Mouse (Mus musculus) stomach, postnatal 0 days (tissue): Measurements from ENCODE around the gene Anxa6.

Source experiments
- CTCF ChIP-seq: IDR thresholded peaks from 2 replicates; pipeline ENCODE4 v1.5.1; 2016; ENCODE audit warnings: antibody characterized with exemption, low read depth, mild to moderate bottlenecking, moderate library complexity
- EP300 ChIP-seq: optimal IDR thresholded peaks from 2 replicates; pipeline ENCODE3; 2016; ENCODE audit warnings: antibody characterized with exemption

- TF ChIP-seq CTCF (peak; percentile 94), EP300 (no peak)
These were observed 35.0 kb downstream of the Anxa6 start for GRCm38 (mm10) chr11:54998284-54998683.
